Mouse (Mus musculus) kidney, postnatal 0 days (tissue): ENCODE measurements around the gene Pdk3. TPM values are rescaled to one million over a fixed set of nuclear protein-coding genes. Genes with fewer than 3 reads are reported as not detected.

Experiments
- ATAC-seq: fragments of 200-750 bp; cut with Nextera tagmentation; replicated peaks from 2 replicates; pipeline ENCODE4 v1.8.0; 2017; ENCODE audit warnings: low read depth, moderate number of reproducible peaks, moderate TSS enrichment, moderate library complexity; ENCODE audit not compliant: low FRiP score
- DNase-seq: peaks from one replicate; pipeline ENCODE4 v3.0.0-alpha.2; 2016; ENCODE audit warnings: low spot score
- H3K27ac ChIP-seq: fragments of 300-500 bp; sonication (generic); 2 replicates; pipeline ENCODE4 v1.5.1; 2014; ENCODE audit warnings: mild to moderate bottlenecking
- H3K27me3 ChIP-seq: fragments of 300-500 bp; sonication (generic); 2 replicates; pipeline ENCODE4 v1.6.1; 2014; ENCODE audit warnings: low read length, mixed read lengths; ENCODE audit not compliant: insufficient read depth
- H3K36me3 ChIP-seq: fragments of 300-500 bp; sonication (generic); 2 replicates; pipeline ENCODE4 v1.6.1; 2014; ENCODE audit warnings: low read length, mixed read lengths; ENCODE audit not compliant: insufficient read depth
- H3K4me1 ChIP-seq: fragments of 300-500 bp; sonication (generic); replicated peaks from 2 replicates; pipeline ENCODE4 v1.6.1; 2014; ENCODE audit warnings: antibody characterized with exemption, low read length, mixed read lengths; ENCODE audit not compliant: insufficient read depth
- H3K4me2 ChIP-seq: fragments of 300-500 bp; sonication (generic); 2 replicates; pipeline ENCODE4 v1.6.1; 2014; ENCODE audit warnings: mild to moderate bottlenecking, low read length, moderate library complexity, mixed read lengths
- H3K4me3 ChIP-seq: fragments of 300-500 bp; sonication (generic); replicated peaks from 2 replicates; pipeline ENCODE4 v1.5.1; 2014; ENCODE audit warnings: low read depth, low read length
- H3K9ac ChIP-seq: fragments of 300-500 bp; sonication (generic); 2 replicates; pipeline ENCODE4 v1.6.1; 2014; ENCODE audit warnings: low read depth, low read length
- H3K9me3 ChIP-seq: fragments of 300-500 bp; sonication (generic); replicated peaks from 2 replicates; pipeline ENCODE4 v1.6.1; 2016; ENCODE audit warnings: low read length, inconsistent platforms, mixed read lengths
- CTCF ChIP-seq: IDR thresholded peaks from 2 replicates; pipeline ENCODE4 v1.5.1; 2016; ENCODE audit warnings: antibody characterized with exemption, low read depth, mild to moderate bottlenecking, moderate library complexity
- WGBS: fragments of 180-500 bp; shearing (Covaris S2); extraction: QIAGEN DNeasy Blood & Tissue Kit; methylation state at CpG from one replicate; pipeline ENCODE4 v1.1.7; 2014; 5-methylcytosine and 5-hydroxymethylcytosine counted together
- polyA plus RNA-seq: library from polyadenylated mRNA; unstranded; fragments of >200 nt; fragmentation: Nextera tagmentation; extraction: Ambion mirVana; gene quantifications from 2 replicates; pipeline ENCODE4 v1.2.1, GENCODE M21; 2015

Pdk3 gene
- 48.9 and 55.1 TPM in 2 replicates for polyA plus RNA-seq

- Histone ChIP-seq H3K27ac (peak within 1 kb of the TSS; percentile 89), H3K36me3 (no peaks in the 10 kb centered on the region), H3K4me1 (no peaks in the 10 kb centered on the region), H3K27me3 (no peaks in the 10 kb centered on the region), H3K4me2 (peak within 1 kb of the TSS; percentile 61), H3K9ac (peak within 1 kb of the TSS; percentile 69), H3K4me3 (peak within 1 kb of the TSS; percentile 55), H3K9me3 (no peaks in the 10 kb centered on the region)
- WGBS, result 29% methylated on average over 65 of the region's 68 CpGs
- no peak for TF ChIP-seq CTCF
- peak; percentile 97 for ATAC-seq
- peak; percentile 86 for DNase-seq
Observed at GRCm38 (mm10) chrX:93831561-93832336, at the start of gene Pdk3. Gene Pdk3 (minus strand): TSS chrX:93832201.

GRCm38 (mm10) chrX:93877634-93878016 lies 45.6 kb upstream of the Pdk3 start:
- no peak for TF ChIP-seq CTCF
- no peaks in the 10 kb centered on the region for H3K36me3 ChIP-seq
- no peak for DNase-seq
- ATAC-seq, result no peak
- H3K4me3 ChIP-seq, result no peak overlapping the region
- H3K27ac ChIP-seq, result no peak overlapping the region
- no peak overlapping the region for H3K9ac ChIP-seq
- no peak overlapping the region for H3K4me2 ChIP-seq
- H3K27me3 ChIP-seq, result no peaks in the 10 kb centered on the region
- no peaks in the 10 kb centered on the region for H3K4me1 ChIP-seq
- no peaks in the 10 kb centered on the region for H3K9me3 ChIP-seq
- WGBS, result 76% methylated on average over 3 of the region's 3 CpGs

- no peak overlapping the region for H3K9ac ChIP-seq
- no peak for TF ChIP-seq CTCF
- no peak for DNase-seq
- ATAC-seq, result no peak
- H3K27ac ChIP-seq, result no peak overlapping the region
- no peaks in the 10 kb centered on the region for H3K4me1 ChIP-seq
- WGBS, result 79% methylated on average over 7 of the region's 7 CpGs
- H3K9me3 ChIP-seq, result no peaks in the 10 kb centered on the region
- no peaks in the 10 kb centered on the region for H3K36me3 ChIP-seq
- H3K4me3 ChIP-seq, result no peak overlapping the region
- H3K4me2 ChIP-seq, result no peak overlapping the region
- no peaks in the 10 kb centered on the region for H3K27me3 ChIP-seq
Observed at GRCm38 (mm10) chrX:93876981-93877633, 45.1 kb upstream of the Pdk3 start.

- Histone ChIP-seq H3K27ac (no peak overlapping the region), H3K27me3 (no peaks in the 10 kb centered on the region), H3K9me3 (no peaks in the 10 kb centered on the region), H3K4me2 (no peak overlapping the region), H3K9ac (no peak overlapping the region), H3K4me1 (no peaks in the 10 kb centered on the region), H3K4me3 (no peak overlapping the region), H3K36me3 (no peaks in the 10 kb centered on the region)
- WGBS, result 38% methylated on average over 2 of the region's 2 CpGs
- ATAC-seq (no peak), DNase-seq (no peak)
- no peak for TF ChIP-seq CTCF
Observed at GRCm38 (mm10) chrX:93863393-93863792, 31.4 kb upstream of the Pdk3 start.

- WGBS, result 81% methylated on average over 4 of the region's 4 CpGs
- no peak overlapping the region for H3K9ac ChIP-seq
- H3K27ac ChIP-seq, result no peak overlapping the region
- H3K4me1 ChIP-seq, result no peaks in the 10 kb centered on the region
- no peak for TF ChIP-seq CTCF
- ATAC-seq (no peak), DNase-seq (no peak)
- H3K4me3 ChIP-seq, result no peak overlapping the region
- H3K4me2 ChIP-seq, result no peak overlapping the region
- H3K27me3 ChIP-seq, result no peaks in the 10 kb centered on the region
- no peaks in the 10 kb centered on the region for H3K9me3 ChIP-seq
- no peaks in the 10 kb centered on the region for H3K36me3 ChIP-seq
Observed at GRCm38 (mm10) chrX:93862525-93863086, 30.6 kb upstream of the Pdk3 start.

GRCm38 (mm10) chrX:93857756-93858155 lies 25.8 kb upstream of the Pdk3 start:
- DNase-seq, result no peak
- no peak overlapping the region for H3K27ac ChIP-seq
- H3K36me3 ChIP-seq, result no peaks in the 10 kb centered on the region
- no peak overlapping the region for H3K9ac ChIP-seq
- no peaks in the 10 kb centered on the region for H3K4me1 ChIP-seq
- no peaks in the 10 kb centered on the region for H3K9me3 ChIP-seq
- TF ChIP-seq CTCF, result no peak
- H3K27me3 ChIP-seq, result no peaks in the 10 kb centered on the region
- H3K4me2 ChIP-seq, result no peak overlapping the region
- ATAC-seq, result no peak
- H3K4me3 ChIP-seq, result no peak overlapping the region
- 62% methylated on average over 3 of the region's 3 CpGs for WGBS
